Mouse (Mus musculus): ENCODE results near the gene Mogat2.

Mogat2 gene

DNA sequence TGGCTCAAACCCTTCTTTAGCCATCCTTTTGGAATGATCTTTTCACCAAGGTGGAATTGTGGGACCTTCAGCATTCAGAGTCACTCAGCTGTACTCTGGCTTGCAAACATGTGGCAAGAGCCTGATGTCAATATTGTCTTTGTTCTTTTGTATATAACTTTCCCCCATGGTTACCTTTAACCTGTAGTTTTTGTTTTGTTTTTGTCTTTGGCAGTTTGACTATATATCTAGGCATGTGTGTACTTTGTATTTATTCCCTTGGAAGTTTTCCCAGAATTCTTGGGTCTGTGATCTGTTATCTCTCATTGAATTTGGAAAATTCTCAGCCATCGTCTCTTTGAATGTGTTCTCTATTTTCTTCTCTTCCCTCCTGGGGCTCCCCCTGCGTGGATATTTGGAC is 43.9 kb downstream of the Mogat2 start:
- no peak for DNase-seq (ENCODE audit: inconsistent ontology term)

DNA sequence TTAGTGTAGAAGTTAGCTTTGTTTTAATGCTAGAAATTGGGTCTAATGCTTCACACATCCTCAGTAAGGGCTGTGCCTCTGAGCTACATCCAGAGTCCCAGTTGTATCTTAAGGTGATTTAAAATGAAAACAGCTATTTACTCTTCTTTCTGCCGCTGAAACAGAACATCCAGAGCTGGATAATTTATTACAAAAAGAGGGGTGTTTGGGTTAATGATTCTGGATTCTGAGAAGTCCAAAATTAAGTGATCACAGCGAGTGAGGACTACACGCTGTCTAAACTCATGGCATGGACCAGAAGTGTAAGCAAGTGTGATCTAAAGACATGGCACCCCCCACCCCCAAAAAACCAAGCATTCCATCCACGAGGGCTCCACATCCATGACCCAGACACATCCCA is 44.5 kb downstream of the Mogat2 start:
- no peak for DNase-seq (ENCODE audit: inconsistent ontology term)

DNA sequence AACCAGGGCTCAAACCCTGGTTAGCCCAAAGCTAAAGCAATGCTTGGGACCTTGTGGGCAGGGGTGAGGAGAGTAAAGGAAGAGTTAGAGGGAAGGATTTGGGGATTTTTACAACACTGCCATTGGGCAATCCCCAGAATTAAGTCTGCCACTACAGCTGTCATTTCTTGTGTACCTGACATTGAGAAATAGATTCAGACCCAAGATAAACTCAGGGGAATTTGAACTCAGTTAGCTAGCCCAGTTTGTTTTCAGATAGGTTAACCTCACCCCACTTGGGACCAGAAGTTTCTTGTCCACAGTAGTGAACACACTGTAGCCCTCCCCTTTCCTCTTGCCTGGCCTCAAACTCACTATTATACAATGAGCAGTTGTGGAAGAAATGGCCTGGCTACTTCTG is 47.0 kb downstream of the Mogat2 start:
- no peak for DNase-seq (ENCODE audit: inconsistent ontology term)

DNA sequence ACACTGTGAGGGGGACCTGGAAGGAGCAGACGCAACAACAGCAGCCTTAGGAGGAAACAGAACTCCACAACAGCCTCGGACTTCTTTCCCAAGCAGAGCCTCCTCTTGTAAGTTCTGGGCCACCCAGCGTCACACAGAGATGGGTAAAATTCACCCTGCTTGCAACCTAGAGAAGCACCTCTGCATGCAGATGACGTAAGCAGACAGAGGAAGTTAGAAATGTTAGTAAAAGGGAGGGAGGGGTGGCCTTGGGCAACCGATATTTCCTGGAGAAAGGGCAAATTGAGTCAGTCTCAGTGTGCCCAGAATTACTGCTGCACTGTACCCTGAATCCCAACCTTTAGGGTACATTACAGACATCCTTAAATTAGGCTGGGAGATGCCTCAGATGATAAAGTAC is 48.5 kb downstream of the Mogat2 start:
- DNase-seq (ENCODE audit: inconsistent ontology term): no peak

DNA sequence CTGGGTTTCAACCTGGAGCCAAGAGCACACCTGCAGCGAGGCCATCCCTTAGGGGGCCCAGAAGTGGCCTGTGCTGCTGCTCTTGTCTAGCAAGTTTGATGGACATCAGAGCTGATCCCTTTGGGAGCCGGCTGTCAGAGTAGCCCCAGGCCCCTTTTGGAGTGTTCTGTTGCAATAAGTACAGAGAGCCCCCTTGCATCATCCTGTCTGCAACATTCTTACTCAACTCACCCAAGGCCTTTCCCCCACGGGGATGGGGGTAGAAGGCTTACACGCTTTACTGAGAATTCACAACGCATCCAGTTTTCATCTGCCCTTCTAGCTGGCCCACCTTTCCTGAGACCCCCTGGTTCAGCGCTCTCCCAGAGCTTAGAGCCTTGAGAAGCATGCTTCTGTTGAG is 49.8 kb downstream of the Mogat2 start:
- DNase-seq (ENCODE audit: inconsistent ontology term): no peak

DNA sequence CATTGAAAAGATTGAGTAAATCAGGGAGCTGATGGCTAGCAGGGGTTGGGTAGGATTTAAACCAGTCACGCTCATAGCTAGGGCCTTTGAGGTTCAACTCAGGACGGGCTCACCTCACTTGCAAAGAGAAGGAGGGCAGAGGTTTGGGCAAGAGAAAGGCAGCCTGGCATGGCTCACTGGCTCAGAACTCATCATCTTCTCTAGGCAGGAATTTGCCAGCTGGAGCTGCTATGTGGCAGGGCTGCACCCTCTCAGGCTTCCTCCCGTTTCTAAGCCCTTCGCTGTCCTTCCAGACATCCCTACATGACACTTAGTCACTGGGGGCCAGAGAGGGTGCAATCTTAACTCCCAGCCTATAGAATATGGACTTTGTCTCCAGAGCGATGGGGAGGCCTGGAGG is 51.0 kb downstream of the Mogat2 start:
- no peak for DNase-seq (ENCODE audit: inconsistent ontology term)

DNA sequence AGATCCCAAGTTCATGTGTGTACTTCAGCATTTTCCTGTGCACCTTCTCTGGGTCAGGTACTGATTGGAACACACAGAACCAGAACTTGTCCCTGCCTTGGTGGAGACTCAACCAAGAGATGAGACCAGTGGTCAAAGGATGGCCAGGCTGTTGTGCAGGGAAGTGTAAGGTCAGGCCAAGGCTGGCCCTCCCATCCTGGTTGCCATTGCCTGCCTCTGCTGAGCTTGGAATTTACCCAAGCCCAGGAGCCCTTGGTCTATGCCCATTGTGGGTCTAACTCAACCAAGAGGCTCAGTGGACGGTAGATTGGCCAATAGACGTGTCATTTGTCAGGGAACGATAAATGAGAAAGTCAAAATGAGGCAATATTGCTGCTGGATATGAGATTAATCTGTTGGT is 53.0 kb downstream of the Mogat2 start:
- no peak for DNase-seq (ENCODE audit: inconsistent ontology term)

DNA sequence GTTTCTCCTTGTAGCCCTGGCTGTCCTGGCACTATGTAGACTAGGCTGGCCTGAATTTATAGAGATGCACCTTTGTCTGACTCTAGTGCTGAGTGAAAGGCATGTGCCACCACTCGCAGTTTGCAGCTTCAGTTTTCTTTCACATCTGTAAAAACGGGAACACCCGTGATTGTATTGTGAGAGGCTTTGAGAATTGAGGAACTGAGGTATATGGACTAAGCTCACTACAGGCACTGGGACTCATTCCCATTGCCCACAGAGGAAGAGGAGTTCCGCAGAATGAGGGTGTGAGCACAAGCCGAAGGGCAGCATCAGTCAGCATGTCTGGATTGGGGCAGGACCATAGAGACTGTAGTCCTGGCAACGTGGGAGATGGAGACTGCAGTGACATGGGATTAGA is 54.7 kb downstream of the Mogat2 start:
- no peak for DNase-seq (ENCODE audit: inconsistent ontology term)

DNA sequence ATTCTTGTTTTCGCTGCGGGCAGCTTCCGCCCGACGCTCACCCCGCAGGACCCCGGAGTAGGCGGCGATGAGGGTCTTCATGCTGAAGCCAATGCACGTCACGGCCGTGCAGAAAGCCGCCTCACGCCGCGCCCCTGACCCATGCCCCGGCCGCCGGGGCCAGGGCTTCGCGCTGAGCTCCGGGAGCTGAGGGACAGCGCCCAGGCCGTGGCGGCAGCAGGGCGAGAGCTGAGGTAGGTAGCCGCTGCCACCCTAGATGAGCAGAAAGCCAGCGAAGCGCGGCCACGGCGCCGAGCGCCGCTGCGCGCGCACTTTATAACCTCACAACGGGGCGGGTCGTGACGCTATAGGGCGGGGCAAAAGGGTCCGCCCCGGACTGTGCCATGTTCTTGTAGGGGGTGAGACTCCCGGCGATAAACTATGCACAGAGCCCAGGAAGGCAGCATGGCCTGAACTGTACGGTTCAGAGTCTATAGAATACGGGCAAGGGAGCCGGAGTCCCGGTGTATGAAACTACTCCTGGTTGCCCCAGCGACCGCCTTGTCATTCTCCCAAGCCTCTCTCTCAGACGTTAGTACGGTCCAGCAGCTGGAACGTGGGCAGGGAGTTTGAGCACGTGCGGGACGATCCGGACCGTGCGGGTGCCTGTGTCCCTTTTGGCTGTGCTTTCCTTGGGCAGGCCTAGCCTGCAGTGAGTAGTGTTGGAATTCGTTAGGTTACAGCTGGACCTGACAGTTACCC is 55.8 kb downstream of the Mogat2 start, which contains the start of gene Dgat2:
Dgat2 (minus strand) TSS at position 288 of the 741 bp plus-strand sequence.
- peak; percentile 95 for DNase-seq (ENCODE audit: inconsistent ontology term)

DNA sequence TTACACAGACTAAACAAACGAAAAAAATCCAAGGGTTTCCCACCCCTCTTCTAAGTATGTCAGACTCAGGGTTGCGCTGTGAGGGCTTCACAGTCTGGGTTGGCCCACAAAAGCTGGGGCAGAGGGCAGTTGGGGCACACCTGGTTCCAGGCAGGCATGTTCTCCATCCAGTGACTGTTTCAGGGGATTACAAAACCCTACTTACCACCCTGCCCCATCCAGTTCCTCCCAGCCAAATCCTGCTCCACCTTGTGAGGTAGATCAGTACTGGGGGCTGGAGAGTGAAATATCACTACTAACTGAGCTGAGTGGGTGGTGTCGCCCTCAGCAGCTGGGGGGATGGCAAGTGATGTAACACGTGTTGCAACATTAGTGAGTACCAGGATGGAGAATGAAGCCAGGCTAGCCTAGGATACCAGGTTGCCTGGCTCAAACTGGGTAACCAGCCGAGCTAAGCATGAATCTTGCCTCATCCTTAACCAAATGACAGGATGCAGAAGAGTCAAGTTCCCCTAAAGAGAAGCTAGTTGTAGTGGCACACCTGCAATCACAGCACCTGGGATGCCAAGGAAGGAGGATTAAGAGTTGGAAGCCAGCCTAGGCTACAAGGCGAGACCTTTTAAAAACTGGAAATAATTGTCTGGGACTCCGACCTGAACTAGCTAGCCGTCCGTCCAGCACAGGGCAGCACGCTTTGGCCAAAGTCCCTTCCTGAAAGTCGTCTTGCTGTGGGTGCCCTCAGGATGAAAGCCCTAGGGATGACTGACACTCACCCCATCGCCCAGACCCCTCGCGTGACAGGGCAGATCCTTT is 56.6 kb downstream of the Mogat2 start:
- no peak for DNase-seq (ENCODE audit: inconsistent ontology term)

DNA sequence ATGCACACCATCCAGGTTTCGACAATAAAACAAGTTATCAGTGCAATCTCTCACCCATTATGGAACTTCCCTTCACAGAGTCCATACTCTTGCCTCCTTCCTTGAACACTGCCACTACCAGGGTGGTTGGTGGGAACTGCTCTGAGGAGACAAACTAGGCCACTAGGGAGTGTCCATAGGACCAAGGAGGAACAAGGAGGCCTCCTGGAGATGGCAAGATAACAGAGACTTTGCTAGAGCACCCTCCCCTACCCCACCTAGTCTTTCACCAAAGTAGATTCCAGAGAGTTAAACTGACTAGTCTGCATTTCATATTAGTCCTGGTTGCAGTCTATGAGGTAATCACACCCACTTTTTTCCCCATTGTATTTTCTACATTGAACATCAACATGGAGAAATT is 58.3 kb downstream of the Mogat2 start:
- no peak for DNase-seq (ENCODE audit: inconsistent ontology term)

DNA sequence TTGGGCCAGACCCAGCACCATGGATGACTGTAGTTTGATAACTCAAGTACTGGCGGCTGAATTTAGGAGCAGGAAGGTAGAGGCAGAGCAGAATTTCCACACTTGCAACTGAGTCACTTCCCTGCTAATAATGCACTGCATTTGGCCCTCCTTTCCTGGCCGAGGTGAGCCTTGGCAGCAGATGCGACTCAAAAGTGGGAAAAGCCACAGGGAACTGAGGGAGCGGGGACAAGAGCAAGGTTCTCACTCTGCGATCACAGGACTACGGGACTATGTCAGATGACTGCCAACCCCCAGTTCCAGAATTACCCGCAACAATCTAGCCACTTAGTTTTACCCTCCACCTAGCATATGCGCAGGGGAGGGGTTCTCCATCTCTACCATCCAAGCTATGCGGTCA is 59.1 kb downstream of the Mogat2 start:
- DNase-seq (ENCODE audit: inconsistent ontology term): no peak

DNA sequence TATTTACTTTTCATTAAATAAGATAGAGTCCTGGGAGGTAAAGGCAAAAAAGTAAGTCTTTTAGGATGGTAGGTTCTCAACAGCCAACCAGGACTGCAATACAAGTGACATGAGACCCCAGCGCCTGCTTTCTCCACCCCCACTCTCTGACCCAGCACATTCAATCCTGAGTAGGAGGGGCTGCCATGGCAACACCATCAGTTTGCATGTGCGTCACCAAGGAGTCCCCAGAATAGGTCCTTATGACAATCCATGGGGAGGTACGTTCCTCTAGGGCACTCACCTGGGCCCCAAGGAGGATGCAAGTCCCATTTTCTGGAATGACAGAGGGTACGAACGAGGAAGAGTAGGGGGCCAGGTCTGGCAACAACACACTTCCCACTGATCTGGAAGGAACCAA is 61.0 kb downstream of the Mogat2 start:
- no peak for DNase-seq (ENCODE audit: inconsistent ontology term)

DNA sequence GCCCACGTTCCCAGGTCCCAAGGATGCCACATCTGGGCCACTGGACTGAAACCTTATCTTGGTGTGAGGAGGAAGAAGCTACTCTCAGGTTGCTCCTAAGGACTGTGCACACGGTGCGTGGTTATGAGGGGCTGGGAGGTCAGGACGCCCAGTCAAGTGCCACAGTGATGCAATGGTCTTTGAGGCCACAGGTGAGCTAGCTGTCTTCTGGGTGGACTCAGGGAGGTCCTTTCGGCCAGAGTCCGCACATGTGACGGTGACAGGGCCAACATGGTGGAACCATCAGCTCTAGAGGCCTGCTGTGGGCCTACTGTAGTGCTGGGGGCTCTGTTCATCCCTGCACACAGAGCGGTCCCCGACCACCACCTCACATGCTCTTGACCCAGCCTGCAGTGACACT is 62.8 kb downstream of the Mogat2 start:
- no peak for DNase-seq (ENCODE audit: inconsistent ontology term)

DNA sequence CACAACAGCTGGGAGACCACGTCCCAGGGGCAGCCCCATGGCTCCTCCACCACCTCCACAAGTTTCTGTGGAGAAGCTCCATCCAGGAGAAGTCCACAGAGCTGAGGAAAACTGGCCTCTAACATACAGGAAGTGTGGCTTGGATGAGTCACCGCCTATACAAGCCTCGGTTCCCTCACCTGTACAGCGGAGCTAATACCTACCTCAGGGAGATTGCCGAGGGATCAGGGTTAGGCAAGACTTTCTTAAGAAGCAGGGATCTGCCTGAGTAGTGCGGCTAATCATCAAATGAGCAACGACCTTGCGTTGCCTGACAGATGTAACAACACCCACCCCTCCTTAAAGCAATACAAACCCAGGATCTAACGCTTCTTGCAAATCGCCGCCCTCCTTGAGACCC is 63.3 kb downstream of the Mogat2 start:
- DNase-seq (ENCODE audit: inconsistent ontology term): no peak

DNA sequence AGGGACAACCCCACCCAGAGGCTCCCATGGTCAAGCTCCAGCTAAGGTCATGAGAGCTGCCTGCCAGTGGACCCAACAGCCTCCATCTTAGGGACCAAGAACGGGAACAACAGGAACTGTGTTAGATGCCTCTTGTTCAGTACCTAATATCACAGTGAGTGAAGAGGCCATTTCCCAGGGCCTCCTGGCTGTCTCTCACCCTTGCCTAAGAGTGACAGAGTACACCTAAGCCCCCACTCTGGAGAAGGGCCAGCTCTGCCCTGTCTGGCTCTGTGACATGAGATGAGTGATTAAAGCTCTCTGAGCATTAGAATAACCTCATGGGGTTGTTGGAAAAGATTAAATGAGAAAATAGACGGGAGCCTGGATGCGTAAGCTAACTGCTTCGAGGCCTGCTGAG is 64.4 kb downstream of the Mogat2 start:
- DNase-seq (ENCODE audit: inconsistent ontology term): no peak

DNA sequence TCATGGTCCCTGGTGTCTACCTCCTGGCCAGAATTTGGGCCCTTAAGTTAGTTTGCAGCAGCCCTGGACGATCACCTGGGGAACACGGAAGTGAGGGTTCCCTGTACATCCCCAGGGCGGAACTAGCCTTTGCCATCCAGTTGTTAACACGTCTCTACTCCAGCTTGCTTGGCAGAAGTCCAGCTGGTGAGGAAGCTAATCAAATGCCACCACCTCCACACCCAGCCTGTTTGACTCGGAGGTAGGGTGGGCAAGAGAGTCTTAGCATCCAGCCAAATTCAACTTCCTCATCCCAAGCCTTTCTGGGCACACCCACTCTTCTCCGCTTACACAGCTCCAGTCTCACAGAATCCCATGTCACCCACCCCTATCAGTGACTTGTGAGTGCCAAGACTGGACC is 65.5 kb downstream of the Mogat2 start:
- DNase-seq (ENCODE audit: inconsistent ontology term): no peak

DNA sequence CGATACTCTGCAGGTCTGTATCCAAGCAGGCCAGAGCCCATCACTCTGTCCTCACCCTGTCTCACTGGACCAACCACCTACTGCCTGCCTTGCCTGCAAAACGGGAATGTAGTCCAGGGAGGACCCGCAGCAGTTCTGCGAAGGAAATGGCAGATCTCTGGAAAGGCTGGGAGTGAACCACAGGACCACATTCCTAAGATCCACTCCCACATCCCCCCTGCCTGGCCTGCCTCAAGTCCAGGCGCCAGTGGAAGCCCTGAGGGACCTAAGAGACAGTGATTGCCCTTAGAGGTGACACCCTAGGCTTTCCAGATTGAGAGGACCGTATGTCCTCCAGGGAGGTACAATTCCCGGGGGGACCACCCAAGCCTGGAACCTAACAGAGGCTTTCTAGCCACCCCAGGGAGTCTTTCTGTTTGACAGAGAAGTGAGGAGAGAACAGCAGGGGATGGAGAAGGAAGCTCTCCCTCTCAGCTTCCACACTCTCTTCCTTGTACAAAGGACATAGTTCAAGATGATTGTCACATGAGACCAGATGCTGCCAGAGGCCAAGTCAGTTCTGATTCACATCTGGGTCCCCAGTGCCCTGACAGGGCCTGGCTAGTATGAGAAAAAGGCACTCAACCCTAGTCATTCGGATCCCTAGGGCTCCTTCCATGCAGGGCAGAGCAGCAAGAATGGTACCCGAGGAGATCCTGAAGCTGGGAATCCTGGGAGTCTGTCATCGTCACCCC is 66.5 kb downstream of the Mogat2 start:
- no peak for DNase-seq (ENCODE audit: inconsistent ontology term)

DNA sequence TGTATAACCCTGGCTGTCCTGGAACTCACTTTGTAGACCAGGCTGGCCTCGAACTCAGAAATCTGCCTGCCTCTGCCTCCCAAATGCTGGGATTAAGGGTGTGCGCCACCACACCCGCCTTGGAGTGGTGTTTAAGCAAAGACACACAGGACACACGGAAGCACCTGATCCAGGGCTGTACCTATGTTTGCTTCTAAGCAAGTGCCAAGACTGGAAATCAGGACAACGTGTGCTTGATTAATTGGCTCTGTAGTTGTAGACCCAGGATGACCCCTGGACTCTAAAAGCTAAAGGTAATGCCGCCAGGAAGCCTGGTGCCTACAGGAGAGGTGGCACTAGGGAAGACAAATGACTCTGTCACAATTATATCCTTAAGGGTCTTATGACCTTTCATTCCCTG is 67.9 kb downstream of the Mogat2 start:
- DNase-seq (ENCODE audit: inconsistent ontology term): no peak

DNA sequence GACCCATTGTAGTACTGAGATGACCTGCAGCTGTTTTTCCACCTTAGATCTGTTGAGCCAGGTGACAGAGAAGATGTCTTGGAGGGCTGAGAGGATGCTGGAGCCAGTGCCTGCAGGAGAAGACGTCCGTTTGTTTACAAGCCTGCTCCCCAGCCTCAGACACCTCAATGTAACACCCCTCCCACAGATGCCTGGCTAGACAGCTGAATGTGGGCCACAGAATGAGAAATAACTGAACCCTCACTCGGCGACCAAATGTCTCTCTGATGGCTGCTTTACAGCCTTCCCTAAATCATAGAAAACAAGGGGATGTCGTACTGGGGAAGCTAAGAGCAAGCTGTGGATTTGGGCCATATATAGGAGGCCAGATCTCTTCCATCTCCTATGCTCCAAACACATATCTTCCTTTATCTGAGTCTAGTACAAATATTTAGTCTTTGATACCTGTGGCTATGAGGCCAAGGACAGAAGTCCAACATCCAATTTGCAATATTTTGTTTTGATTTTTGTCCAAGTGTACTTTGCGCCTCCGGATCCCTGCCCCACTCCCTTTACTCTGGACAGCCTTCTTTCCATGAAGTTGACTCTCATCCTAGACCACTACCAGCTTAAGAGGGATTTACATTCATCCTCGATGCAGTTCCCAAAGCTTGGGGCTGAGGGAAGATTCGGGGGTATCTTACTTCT is 68.6 kb downstream of the Mogat2 start:
- DNase-seq (ENCODE audit: inconsistent ontology term): no peak
